Mouse (Mus musculus) urinary bladder, postnatal 14 days (tissue): ENCODE data around the gene Dnal4.
A peak's percentile ranks its signal among the peaks of the same experiment; 100 is the strongest.
"Not testable (repeated sequence)": the region's sequence is repeated elsewhere in the genome, so short reads cannot be mapped to it uniquely, and the experiment has no call there.

Experiments used
- DNase-seq: peaks from one replicate; pipeline ENCODE4 v3.0.0; 2021; ENCODE audit warnings: low spot score

The Dnal4 gene

GRCm38 (mm10) chr15:79777749-79778148 lies at the start of gene Dnal4:
Gene Dnal4, minus strand, starts transcription at chr15:79777849.
- no peak for DNase-seq

- no peak for DNase-seq
Measured at GRCm38 (mm10) chr15:79827061-79827777, 49.6 kb upstream of the Dnal4 start.

- no peak for DNase-seq
Measured at GRCm38 (mm10) chr15:79826221-79826935, 48.7 kb upstream of the Dnal4 start.

- no peak for DNase-seq
Measured at GRCm38 (mm10) chr15:79825146-79825825, 47.6 kb upstream of the Dnal4 start.

GRCm38 (mm10) chr15:79823588-79824280 lies 46.1 kb upstream of the Dnal4 start:
- DNase-seq = peak; percentile 76

GRCm38 (mm10) chr15:79822265-79823199 lies 44.9 kb upstream of the Dnal4 start:
- no peak for DNase-seq

GRCm38 (mm10) chr15:79818325-79818724 lies 40.7 kb upstream of the Dnal4 start:
- DNase-seq = no peak

- no peak for DNase-seq
Measured at GRCm38 (mm10) chr15:79813666-79814258, 36.1 kb upstream of the Dnal4 start.

- not testable (repeated sequence) for DNase-seq
Measured at GRCm38 (mm10) chr15:79812840-79813239, 35.2 kb upstream of the Dnal4 start.

- no peak for DNase-seq
Measured at GRCm38 (mm10) chr15:79810997-79811396, 33.3 kb upstream of the Dnal4 start.

- no peak for DNase-seq
Measured at GRCm38 (mm10) chr15:79810061-79810460, 32.4 kb upstream of the Dnal4 start.

- DNase-seq = no peak
Measured at GRCm38 (mm10) chr15:79808658-79809057, 31.0 kb upstream of the Dnal4 start.

- DNase-seq = peak; percentile 57
Measured at GRCm38 (mm10) chr15:79808114-79808513, 30.5 kb upstream of the Dnal4 start.

GRCm38 (mm10) chr15:79807050-79807449 lies 29.4 kb upstream of the Dnal4 start:
- DNase-seq = no peak

- DNase-seq = no peak
Measured at GRCm38 (mm10) chr15:79805246-79805645, 27.6 kb upstream of the Dnal4 start.

- DNase-seq = peak; percentile 49
Measured at GRCm38 (mm10) chr15:79804352-79805071, 26.9 kb upstream of the Dnal4 start, which contains the start of gene Nptxr. Gene Nptxr, minus strand, starts transcription at chr15:79804766.

GRCm38 (mm10) chr15:79803533-79804351 lies 26.1 kb upstream of the Dnal4 start:
- no peak for DNase-seq

- no peak for DNase-seq
Measured at GRCm38 (mm10) chr15:79802304-79802703, 24.7 kb upstream of the Dnal4 start.

GRCm38 (mm10) chr15:79801646-79802045 lies 24.0 kb upstream of the Dnal4 start:
- DNase-seq = no peak
